Mouse (Mus musculus) olfactory bulb, adult 2 months (tissue): ENCODE results near the gene Tmem107.

Experiments used
- CTCF ChIP-seq: fragments of 200-500 bp; IDR thresholded peaks from 2 replicates; pipeline ENCODE4 v1.5.1; 2012; ENCODE audit warnings: low read depth, mild to moderate bottlenecking, low read length, moderate library complexity; ENCODE audit not compliant: insufficient read depth
- POLR2A ChIP-seq: fragments of 200-500 bp; IDR thresholded peaks from 2 replicates; pipeline ENCODE4 v1.6.1; 2012; ENCODE audit warnings: mild to moderate bottlenecking, low read depth, low read length, moderate library complexity; ENCODE audit not compliant: insufficient read depth

DNA sequence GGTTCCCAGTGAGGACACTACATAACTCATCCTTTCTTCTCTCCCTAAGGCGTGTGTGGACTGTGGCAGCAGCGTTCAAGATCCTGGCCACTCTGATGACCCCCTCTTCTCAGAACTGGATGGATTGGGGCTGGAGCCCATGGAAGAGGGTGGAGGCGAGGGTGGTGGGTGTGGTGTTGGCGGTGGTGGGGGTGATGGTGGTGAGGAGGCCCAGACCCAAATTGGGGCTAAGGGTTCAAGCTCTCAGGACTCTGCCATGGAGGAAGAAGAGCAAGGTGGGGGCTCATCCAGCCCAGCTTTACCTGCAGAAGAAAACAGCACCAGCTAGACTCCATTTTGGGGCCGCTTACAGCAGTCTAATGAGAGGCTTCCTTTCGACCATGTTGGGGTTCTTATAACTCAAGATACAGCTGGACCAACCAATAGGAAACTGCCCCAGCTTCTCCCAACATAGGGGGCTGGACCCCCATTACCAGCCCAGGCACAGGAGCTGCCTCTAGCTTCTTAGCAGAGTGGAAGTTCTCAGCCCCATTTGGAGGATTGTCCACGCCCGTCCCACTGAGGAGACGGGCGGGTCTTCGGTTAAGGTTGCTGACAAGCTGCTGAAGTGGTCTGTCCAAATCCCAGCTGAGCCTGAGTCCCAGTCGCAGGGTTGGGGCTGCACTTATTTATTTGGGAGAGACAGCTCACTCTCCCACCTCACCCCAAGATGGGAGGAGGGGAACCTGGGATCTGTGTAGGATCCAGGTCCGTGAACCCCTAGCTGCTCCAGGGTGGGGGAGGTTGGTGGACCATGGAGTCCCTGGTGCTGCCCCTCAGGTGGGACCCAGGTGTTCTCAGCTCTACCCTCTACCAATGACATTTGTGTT is 38.7 kb downstream of the Tmem107 start:
- TF ChIP-seq CTCF (no peak), POLR2A (no peak)
